Mouse (Mus musculus) splenic B cell, adult 2 months (primary cell): ENCODE results near the gene Ascc3.

Experiments
- DNase-seq: peaks from one replicate; pipeline ENCODE4 v3.0.0-alpha.2; 2011; ENCODE audit warnings: low read depth, low spot score
- H3K27me3 ChIP-seq: 2 replicates; pipeline ENCODE4 v1.6.1; 2012; ENCODE audit warnings: mild to moderate bottlenecking, low read length, moderate library complexity, mixed read lengths; ENCODE audit not compliant: control insufficient read depth, poor library complexity, insufficient read depth, severe bottlenecking
- H3K36me3 ChIP-seq: 2 replicates; pipeline ENCODE4 v1.6.1; 2012; ENCODE audit warnings: mild to moderate bottlenecking, low read length, moderate library complexity, mixed read lengths; ENCODE audit not compliant: control insufficient read depth, poor library complexity, insufficient read depth, severe bottlenecking

Ascc3 gene

GRCm38 (mm10) chr10:50592355-50593293 is at the start of gene Ascc3:
TSS of gene Ascc3 (plus strand) at chr10:50592669.
- peak; percentile 94 for DNase-seq
- H3K27me3 ChIP-seq = no peaks in the 10 kb centered on the region
- no peaks in the 10 kb centered on the region for H3K36me3 ChIP-seq

- DNase-seq = no peak
- Histone ChIP-seq H3K36me3 (no peaks in the 10 kb centered on the region), H3K27me3 (no peaks in the 10 kb centered on the region)
Measured at GRCm38 (mm10) chr10:50584721-50585120, 7.7 kb upstream of the Ascc3 start.

GRCm38 (mm10) chr10:50586556-50586955 is 5.9 kb upstream of the Ascc3 start:
- no peaks in the 10 kb centered on the region for H3K36me3 ChIP-seq
- H3K27me3 ChIP-seq = no peaks in the 10 kb centered on the region
- DNase-seq = no peak

- DNase-seq = no peak
- no peaks in the 10 kb centered on the region for H3K27me3 ChIP-seq
Measured at GRCm38 (mm10) chr10:50593371-50593770, 902 bp downstream of the Ascc3 start.

GRCm38 (mm10) chr10:50595340-50595739 is 2.9 kb downstream of the Ascc3 start:
- DNase-seq = no peak
- Histone ChIP-seq H3K27me3 (no peaks in the 10 kb centered on the region), H3K36me3 (no peaks in the 10 kb centered on the region)

More at GRCm38 (mm10) chr10:50593371-50593770, 902 bp downstream of the Ascc3 start:
- H3K36me3 ChIP-seq = no peaks in the 10 kb centered on the region

- Histone ChIP-seq H3K27me3 (no peaks in the 10 kb centered on the region), H3K36me3 (no peaks in the 10 kb centered on the region)
- DNase-seq = no peak
Measured at GRCm38 (mm10) chr10:50604919-50605318, 12.4 kb downstream of the Ascc3 start.

GRCm38 (mm10) chr10:50613840-50614239 is 21.4 kb downstream of the Ascc3 start:
- no peaks in the 10 kb centered on the region for H3K27me3 ChIP-seq
- DNase-seq = no peak
- H3K36me3 ChIP-seq = peaks cover 4% of the 10 kb centered on the region; the same call in 1 of the 2 replicates

GRCm38 (mm10) chr10:50625874-50626273 is 33.4 kb downstream of the Ascc3 start:
- 0 out of 2 replicates have a peak, but pooled peaks cover 4% of the 10 kb centered on the region for H3K36me3 ChIP-seq
- no peak for DNase-seq
- H3K27me3 ChIP-seq = no peaks in the 10 kb centered on the region

- DNase-seq = no peak
- Histone ChIP-seq H3K36me3 (no peaks in the 10 kb centered on the region), H3K27me3 (no peaks in the 10 kb centered on the region)
Measured at GRCm38 (mm10) chr10:50639607-50640006, 47.1 kb downstream of the Ascc3 start.

- 0 out of 2 replicates have a peak, but pooled peaks cover 4% of the 10 kb centered on the region for H3K36me3 ChIP-seq
- DNase-seq = peak; percentile 3
- H3K27me3 ChIP-seq = no peaks in the 10 kb centered on the region
Measured at GRCm38 (mm10) chr10:50650612-50651011, 58.1 kb downstream of the Ascc3 start.

- no peak for DNase-seq
- Histone ChIP-seq H3K27me3 (no peaks in the 10 kb centered on the region), H3K36me3 (0 out of 2 replicates have a peak, but pooled peaks cover 2% of the 10 kb centered on the region)
Measured at GRCm38 (mm10) chr10:50653551-50653950, 61.1 kb downstream of the Ascc3 start.

- Histone ChIP-seq H3K36me3 (peaks cover 2% of the 10 kb centered on the region; the same call in 1 of the 2 replicates), H3K27me3 (no peaks in the 10 kb centered on the region)
- DNase-seq = peak; percentile 43
Measured at GRCm38 (mm10) chr10:50657352-50657751, 64.9 kb downstream of the Ascc3 start.

GRCm38 (mm10) chr10:50671517-50671916 is 79.0 kb downstream of the Ascc3 start:
- Histone ChIP-seq H3K27me3 (no peaks in the 10 kb centered on the region), H3K36me3 (peaks cover 4% of the 10 kb centered on the region; the same call in 1 of the 2 replicates)
- no peak for DNase-seq

GRCm38 (mm10) chr10:50690324-50690723 is 97.9 kb downstream of the Ascc3 start:
- H3K36me3 ChIP-seq = no peaks in the 10 kb centered on the region
- DNase-seq = no peak
- H3K27me3 ChIP-seq = no peaks in the 10 kb centered on the region

GRCm38 (mm10) chr10:50698836-50699433 is 106.5 kb downstream of the Ascc3 start:
- no peaks in the 10 kb centered on the region for H3K27me3 ChIP-seq
- peak; percentile 62 for DNase-seq
- 0 out of 2 replicates have a peak, but pooled peaks cover 2% of the 10 kb centered on the region for H3K36me3 ChIP-seq
